Mouse (Mus musculus) left cerebral cortex, postnatal 14 days (tissue): ENCODE data around the gene Grcc10. TPM values are rescaled to one million over a fixed set of nuclear protein-coding genes. Genes with fewer than 3 reads are reported as not detected.

Source experiments
- DNase-seq, 2 experiments: peaks; one replicate each; pipeline ENCODE4 v3.0.0; 2021 to 2022; ENCODE audit warnings: low spot score in 2 of 2, mixed read lengths in 1 of 2
- intact Hi-C: fragments of 180-260 bp; cut with DNase I; formaldehyde crosslinking; loops from one replicate; pipeline ENCODE4 v1.15.1; 2025
- total RNA-seq, 2 experiments: library from RNA; stranded (reverse); gene quantifications; 2 replicates each; pipeline ENCODE4 v1.2.3; 2021

Grcc10 gene
- total RNA-seq, 2 experiments from 2014 or later: 294 to 301 TPM

DNA sequence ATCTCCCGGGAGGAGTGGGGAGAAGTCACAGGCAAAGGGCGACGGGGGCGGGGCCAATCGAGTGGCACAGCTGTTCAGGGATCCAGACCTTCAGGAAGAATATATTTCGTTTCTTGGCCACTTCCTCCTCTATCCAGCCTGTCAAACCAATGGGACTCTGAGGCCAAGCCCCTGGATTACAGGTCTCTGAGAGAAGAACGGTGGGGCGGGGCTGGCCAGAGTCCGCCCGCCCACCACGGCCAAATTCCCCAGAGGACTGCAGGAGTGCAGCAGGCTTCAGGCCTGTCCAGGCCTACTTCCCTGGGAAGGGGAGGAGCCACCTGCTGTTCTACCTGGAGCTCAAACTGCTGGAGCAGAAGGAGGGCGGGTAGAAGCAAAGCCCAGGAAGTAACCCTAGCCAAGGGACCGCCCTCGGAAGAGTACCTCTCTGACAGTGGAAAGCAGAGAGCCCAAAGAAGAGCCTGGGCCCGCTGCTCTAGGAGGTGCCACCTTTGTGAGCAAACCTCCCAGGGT, 2.6 kb downstream of the Grcc10 start, which contains the start of gene Ptpn6:
Gene Ptpn6 (minus strand): TSS at position 204 of the 513 bp plus-strand sequence.
- intact Hi-C loops: no loop called here
- no peak for DNase-seq

DNA sequence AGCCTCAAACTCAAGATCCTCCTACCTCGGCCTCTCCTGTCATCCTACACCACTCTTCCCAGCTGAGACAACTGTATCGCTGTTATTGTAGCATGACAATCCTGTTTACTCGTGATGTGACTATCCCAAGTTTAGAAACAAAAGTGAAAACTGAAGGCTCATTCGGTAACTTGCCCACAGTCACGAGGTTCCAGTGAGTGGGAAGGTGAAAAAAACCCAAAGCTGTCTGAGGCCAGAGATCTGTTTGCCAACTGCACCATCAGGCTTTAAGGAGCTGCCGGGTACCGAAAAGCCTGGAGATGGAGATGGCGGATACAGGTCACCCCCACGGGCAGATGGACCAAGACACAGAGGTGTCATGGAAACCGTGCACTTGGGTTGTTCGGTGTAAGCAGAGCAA, 4.1 kb downstream of the Grcc10 start:
- intact Hi-C loops: no loop called here
- no peak for DNase-seq

DNA sequence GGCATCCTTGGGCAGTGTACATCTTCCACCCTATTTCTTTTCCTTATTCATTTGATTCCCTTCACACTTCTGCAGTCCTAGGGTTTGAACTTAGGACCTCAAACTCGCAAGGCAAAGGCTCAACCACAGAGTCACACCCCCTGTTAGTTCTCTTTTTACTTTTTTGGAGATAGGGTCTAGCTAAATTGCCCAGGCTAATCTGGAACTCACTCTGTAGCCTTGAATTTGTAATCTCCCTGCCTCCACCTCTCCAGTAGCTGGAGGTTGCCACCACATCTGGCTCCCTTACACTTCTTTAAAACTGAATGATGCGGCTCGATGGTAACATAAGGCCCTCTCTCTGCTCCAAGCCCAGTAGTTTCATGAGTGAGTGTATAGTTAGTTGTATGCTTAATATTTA, 6.8 kb downstream of the Grcc10 start:
- DNase-seq: no peak
- intact Hi-C loops: no loop called here

DNA sequence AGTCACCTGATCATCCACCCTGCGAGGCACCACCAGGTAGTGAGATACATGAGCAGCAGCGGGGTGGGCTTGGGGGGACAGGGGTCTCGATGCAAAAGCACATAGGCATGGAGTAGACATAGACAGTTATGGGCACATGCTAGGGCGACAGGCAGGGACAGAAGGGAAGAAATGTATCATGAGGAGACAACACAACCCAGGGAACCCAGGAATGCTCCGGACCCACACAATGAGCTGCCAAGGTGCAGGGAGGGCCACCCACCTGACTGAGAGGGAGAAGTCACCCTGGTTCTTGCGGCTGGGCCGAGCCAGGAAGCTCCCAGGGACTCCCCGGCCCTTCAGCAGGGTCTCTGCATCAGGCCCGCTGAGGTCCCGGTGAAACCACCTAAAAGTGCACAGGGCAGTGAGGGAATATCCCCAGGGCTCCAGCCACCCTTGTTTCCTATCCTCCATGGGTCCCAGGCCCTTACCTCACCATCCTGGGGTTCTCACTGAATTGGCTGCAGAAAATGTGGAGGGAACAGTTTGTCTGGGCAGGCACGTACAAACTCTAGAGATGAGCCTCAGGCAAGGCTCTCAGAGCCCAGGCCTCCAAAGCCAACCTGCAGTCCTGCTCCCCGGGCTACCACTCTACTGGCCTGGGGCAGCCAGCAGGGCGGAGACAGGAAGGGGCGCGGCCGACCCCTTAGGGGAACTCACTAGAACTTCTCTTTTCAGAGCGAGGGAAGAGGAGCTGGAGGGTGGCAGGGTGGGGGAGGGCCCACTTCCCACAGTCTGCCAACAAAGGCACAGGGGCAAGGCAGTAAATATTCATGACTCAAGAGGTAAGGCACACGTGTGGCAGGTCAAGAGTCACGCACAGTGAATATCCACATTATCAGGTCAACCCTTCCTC, 8.5 kb downstream of the Grcc10 start:
- no peak for DNase-seq
- intact Hi-C loops: no loop called here

DNA sequence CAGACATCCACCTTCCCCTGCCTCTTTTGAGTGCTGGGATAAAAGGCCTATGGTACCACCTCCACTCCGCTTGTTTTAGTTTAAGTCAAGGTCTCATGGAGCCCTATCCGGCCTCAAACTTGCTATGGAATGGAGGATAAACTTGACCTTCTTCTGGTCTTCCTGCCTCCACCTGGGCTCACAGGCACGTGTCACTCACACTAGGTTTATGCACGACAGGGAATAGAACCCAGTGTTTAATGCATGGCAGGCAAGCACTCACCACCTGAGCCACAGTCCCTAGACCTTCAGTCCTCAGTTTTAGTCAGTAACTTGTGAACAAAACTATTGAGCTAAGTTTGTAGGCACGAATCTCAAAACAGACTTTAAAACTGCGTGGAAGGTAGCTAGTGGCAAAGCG, 10.1 kb downstream of the Grcc10 start:
- no peak for DNase-seq
- intact Hi-C loops: no loop called here

DNA sequence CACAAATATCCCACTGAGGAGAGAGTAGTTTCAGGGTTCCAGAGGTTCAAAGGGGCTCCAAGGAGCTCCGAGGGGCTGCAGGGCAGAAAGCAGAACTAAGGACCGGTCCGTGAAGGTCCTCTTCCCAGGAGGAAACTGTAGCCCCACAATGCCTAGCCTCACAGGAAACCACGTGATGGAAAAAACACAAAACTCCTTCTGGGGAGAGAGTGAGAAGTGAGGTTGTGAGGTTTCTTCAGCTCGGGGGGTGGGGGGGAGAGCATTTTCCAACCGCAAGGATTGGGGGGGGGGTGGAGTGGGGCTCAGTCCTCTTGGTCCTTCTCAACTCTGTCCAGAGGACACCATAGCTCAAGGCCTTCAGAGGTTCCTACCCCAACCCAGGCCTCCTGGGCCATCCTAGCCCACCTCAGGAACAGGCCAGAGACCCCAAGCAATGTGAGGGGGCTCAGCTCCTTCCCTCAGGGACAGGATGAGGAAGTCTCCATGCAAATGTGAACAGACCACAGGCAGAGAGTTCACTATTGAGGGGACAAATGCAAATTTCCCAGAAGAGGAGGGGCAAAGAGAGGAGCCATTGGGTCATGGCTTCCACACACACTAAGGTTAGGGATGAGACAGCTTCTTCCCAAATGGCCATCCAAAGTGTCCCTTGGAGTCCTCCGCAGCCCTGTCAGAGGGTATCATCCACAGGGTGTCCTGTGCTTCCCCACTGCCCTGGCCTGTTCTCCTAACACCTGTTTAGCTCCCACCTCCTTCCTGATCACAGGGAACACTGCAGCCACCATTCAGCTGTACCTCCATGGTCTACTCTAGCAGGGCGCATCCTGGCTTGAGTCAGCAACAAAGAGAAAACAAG, 11.1 kb downstream of the Grcc10 start:
- intact Hi-C loops: no loop called here
- no peak for DNase-seq

DNA sequence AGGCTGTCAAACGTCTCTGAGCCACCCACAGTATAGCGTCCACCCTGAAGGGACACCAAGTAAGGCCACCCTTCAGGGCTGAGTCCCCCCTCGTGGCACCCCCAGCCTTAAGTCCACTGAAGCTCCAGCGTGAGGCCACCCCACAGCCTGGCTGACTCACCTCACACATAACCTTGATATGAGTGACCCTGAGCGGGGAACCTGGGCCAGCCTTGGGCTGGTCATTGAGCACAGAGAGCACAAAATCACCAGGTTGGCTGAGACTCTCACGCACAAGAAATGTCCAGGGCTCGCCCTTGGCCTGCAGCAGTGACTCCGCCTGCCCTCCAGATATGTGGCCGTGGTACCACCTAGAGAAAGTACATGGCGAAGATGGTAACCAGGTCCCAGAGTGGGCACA, 12.6 kb downstream of the Grcc10 start:
- intact Hi-C loops: no loop called here
- DNase-seq: no peak

DNA sequence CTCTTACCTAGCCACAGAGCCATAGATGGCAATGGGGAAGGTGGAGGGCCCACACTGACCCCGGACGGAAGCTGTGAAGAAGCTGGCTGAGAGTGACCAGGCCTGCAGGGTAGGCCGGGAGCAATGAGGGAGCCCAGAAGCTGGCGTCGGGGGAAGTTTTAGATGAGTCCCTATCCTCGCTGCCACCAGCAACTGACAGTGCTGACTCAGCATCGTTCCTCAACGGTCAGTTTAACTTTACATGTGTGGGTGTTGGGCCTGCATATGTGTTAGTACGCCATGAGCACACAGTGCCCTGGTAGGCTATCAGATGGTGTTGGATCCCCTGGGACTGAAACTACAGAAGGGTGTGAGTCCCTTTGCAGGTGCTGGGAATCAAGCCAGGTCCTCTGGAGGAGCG, 16.7 kb downstream of the Grcc10 start:
- no peak for DNase-seq
- intact Hi-C loops: no loop called here

DNA sequence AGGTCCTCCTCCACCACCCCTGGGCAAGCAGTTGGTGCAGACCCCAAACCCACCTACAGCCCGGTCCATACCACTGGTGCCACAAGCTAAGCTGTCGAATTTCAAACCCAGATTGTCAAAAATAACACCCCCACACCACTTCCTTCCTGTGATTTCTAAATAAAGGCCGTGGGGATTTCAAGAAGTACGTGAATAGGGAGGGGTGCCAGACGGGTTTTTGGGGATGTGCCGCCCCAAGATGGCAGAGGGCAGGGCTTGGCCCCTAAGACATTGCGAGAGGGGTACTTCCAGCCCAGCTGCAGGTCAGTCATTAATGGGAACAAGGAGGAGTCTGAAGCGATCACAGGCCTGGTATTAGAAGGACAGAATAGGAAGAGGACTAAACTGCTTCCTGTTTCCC, 17.6 kb downstream of the Grcc10 start:
- DNase-seq: no peak
- intact Hi-C loops: no loop called here

DNA sequence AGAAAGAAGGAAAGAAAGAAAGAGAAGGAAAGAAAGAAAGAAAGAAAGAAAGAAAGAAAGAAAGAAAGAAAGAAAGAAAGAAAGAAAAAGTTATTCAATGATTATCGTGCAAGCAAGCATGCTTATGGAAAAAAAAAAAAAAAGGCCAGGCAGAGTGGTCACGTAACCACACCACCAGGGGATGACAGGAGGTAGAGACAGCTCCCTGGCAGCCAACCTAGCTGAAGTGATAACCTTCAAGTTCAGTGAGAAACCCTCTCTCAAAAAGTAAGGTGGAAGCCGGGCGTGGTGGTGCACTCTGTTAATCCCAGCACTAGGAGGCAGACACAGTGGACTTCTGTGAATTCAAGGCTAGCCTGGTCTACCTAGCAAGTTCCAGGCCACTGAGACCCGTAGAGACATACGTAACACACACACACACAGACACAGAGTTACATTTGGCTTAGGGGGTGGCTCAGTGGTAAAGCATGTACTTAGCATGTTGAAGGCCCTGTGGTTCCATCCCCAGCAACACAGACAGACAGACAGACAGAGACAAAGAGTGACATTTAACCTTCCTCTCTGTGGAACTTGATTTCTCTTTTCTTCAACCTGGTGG, 18.2 kb downstream of the Grcc10 start:
- no peak for DNase-seq
- intact Hi-C loops: no loop called here

DNA sequence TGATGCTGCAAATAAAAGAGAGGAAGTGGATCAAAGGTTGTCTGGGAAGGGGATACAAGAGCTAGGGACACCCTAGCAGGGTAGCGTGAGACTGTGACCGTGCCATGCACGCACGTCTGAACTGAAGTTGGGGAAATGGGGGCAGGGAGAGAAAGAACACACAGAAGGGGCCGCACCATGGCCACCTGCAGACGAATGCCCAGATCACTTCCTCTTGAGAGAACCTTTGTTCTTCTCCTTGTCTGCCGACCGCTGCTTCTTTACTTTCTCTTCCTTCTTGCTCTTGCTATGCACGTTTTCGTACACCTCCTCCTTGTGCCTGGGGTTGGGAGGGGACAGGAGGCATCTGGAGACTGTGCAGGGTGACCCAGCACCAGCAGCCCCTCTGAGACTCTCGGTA, 20.3 kb downstream of the Grcc10 start:
- intact Hi-C loops: no loop called here
- no peak for DNase-seq

DNA sequence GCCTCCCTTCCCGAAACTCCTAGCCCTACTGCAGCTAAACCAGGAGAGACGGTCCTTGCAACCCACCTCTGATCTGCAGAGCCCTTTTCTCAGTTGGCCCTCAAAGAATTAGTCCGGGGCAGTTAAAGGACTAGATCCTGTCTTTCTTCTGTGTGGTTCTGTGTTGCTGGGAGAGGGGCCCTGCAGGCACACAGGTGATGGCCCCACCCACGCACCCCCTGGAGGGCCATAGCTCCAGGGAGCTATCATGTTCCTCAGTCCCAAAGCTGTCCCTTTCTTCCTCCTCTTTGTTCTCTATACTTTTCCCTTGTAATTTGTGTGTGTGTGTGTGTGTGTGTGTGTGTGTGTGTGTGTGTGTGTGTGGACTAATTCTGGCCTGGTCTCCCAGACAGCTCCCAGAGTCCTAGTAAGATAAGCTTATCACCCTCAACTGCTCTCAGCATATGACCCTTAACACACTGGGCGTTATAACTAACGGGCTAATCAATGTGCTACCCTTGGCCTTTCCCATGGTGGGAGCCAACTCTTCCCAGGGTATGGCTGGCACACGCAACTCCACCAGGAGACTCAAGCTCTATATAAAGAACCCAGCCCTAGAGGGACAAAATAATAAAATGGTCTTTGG, 21.7 kb downstream of the Grcc10 start:
- no peak for DNase-seq
- intact Hi-C loops: no loop called here

DNA sequence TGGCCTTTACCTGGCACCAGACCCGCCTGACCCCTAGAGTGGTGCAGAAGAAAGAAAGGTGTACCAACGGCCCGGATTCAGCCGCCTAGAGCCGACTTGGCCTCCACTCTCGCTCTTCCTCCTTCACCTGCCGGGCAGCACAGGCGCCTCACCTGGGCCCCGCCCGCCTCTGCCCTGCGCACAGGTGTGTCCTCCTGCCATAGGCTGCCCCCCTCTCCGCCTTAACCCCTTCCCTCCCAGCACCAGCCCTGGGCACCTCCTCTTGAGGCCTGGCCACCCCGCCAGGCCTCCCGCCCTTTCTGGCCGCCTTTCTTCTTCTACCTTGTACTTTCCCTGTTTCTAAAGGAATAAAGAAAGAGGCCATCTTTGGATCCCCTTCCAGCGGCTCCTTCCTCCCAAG, 22.5 kb downstream of the Grcc10 start:
- no peak for DNase-seq
- intact Hi-C loops: no loop called here

DNA sequence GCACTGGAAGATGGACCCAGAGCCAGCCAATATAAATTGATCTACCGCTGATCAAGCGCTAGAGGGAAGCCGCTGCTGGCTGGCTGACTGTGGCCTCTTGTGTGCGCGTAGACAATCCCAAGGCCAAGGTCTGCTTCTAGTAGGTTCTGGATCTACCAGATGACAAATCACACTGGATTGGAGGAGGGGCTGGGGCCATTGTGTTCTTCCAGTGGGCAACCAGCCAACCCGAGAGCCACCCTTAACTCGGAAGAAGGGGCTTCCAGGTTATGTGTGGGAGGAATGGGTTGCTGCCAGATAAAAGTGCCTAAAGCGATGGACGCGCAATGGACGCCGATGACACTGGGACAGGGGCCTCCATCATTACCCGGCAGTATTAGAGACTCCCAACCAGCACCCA, 23.2 kb downstream of the Grcc10 start:
- no peak for DNase-seq
- intact Hi-C loops: no loop called here

DNA sequence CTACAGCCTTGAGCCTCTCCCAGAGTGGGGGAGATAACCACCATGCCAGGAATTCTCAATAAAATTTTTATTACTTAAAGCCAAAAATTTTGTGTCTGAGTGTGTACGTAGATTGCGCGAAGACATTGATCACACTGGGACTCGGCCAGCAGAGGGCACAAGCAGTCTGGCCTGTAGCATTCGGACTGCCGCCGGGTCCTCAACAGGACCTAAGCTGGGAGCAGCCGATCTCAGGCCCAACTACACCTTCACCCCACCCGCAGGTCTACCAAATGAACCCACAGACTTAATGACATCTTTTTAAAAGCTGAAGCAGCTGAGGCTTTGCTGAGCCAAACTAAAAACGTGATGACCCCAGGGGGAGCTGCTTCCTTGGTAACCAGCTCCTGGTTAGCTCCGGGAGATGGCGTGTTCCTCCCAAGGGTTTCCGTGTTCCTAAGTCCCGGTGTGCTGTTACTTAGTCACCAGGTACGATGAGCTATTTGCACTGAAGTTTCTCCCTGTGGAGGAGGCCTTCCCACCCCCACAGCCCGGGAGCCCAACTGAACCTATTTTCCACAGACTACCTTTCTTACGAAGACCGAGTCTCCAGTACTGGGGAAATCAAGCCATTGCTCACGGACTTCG, 24.2 kb downstream of the Grcc10 start:
- peak in 1 of 2 experiments; percentile 44 for DNase-seq
- intact Hi-C loops: no loop called here

DNA sequence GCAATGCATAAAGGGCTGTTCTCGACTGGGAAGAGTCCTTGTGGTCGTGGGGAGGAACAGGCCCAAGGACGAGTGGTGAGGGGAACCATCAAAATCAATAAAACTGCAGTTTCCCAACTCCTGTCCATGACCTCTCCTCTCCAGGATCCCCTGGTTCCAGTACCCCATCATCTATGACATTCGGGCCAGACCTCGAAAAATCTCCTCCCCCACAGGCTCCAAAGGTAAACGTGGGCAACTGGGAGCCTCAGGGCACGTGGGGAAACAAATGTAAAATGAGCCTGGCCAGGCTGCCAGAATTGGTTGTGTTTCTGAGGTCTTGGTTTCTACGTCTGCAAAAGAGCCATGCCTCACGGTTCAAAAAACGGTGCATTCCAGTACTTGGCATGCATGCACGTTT, 28.3 kb downstream of the Grcc10 start:
- no peak for DNase-seq
- intact Hi-C loops: loop anchor here (2.0 kb wide), 1 partner anchor 28 kb away; the partner anchor contains the start of gene Grcc10

DNA sequence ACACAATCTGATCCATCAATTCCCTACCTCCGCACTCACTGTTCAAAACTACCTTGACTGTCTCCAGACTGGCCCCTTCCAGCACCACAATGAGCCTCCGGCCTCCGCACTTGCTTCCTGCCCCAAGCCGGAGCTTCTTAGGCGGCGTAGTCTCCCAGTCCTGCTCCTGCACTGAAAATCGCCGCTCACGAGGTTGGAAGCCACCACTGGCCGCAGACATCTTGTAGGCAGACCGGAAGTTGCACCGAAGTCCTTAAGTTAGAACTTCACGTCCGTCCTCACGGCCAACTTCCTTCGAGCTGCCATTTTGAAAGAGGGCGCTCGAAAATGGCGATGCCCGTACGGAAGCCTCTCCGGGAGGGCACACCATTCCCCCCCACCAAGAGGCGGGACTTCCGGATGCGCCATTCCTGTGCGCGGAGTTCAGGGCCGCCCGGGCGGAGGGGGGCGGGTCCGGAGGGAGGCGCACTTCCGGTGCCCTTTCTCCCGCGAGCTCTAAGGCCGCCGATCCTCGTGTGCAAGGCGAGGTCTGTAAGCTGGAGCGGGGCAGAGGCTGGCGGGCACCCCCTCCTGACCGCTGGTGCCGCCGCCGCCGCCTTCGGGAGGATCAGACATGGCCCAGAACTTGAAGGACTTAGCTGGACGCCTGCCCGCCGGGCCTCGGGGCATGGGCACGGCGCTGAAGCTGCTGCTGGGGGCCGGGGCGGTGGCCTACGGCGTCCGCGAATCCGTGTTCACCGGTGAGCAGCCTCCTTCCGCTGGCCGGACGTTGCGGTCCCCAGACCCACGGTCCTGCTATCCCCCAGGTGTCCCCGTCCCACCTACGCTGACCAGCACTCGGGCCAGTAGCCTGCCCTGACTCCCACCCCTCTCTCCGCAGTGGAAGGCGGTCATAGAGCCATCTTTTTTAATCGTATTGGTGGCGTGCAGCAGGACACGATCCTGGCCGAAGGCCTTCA, 29.1 kb downstream of the Grcc10 start, which contains the start of the genes Emg1 and Phb2:
Gene Emg1 (minus strand): TSS at position 355 of the 959 bp plus-strand sequence.
Gene Phb2 (plus strand): TSS at position 513 of the 959 bp plus-strand sequence.
- intact Hi-C loops: loop anchor here (2.0 kb wide), 1 partner anchor 29 kb away; the partner anchor contains the start of gene Grcc10

More for the DNA sequence above, 29.1 kb downstream of the Grcc10 start, which contains the start of the genes Emg1 and Phb2:
- peak; percentile 98 for DNase-seq
